Mouse (Mus musculus) frontal cortex, postnatal 14 days (tissue): ENCODE measurements around the gene Col18a1.
"Not testable (repeated sequence)": the region's sequence is repeated elsewhere in the genome, so short reads cannot be mapped to it uniquely, and the experiment has no call there.

Experiments
- DNase-seq, 2 experiments: peaks; one replicate each; pipeline ENCODE4 v3.0.0; 2022; ENCODE audit warnings: low spot score in 2 of 2

Gene Col18a1

GRCm38 (mm10) chr10:77135274-77135829 lies 31.0 kb downstream of the Col18a1 start:
- DNase-seq, result no peak

GRCm38 (mm10) chr10:77134807-77135152 lies 31.6 kb downstream of the Col18a1 start:
- not testable (repeated sequence) for DNase-seq

GRCm38 (mm10) chr10:77133951-77134806 lies 32.2 kb downstream of the Col18a1 start:
- no peak for DNase-seq

GRCm38 (mm10) chr10:77132118-77132517 lies 34.2 kb downstream of the Col18a1 start:
- DNase-seq, result no peak

- DNase-seq, result no peak
Measured at GRCm38 (mm10) chr10:77131536-77131935, 34.8 kb downstream of the Col18a1 start.

GRCm38 (mm10) chr10:77130561-77131240 lies 35.6 kb downstream of the Col18a1 start:
- DNase-seq, result peak; percentile 84 to 97

GRCm38 (mm10) chr10:77129637-77130410 lies 36.5 kb downstream of the Col18a1 start:
- no peak for DNase-seq

- no peak for DNase-seq
Measured at GRCm38 (mm10) chr10:77127926-77128325, 38.4 kb downstream of the Col18a1 start.

GRCm38 (mm10) chr10:77126590-77126989 lies 39.8 kb downstream of the Col18a1 start:
- DNase-seq, result no peak

GRCm38 (mm10) chr10:77125078-77125731 lies 41.1 kb downstream of the Col18a1 start:
- no peak for DNase-seq

GRCm38 (mm10) chr10:77123953-77124352 lies 42.4 kb downstream of the Col18a1 start:
- no peak for DNase-seq

- DNase-seq, result no peak
Measured at GRCm38 (mm10) chr10:77121287-77122022, 44.9 kb downstream of the Col18a1 start.

- DNase-seq, result no peak
Measured at GRCm38 (mm10) chr10:77120501-77120900, 45.8 kb downstream of the Col18a1 start.

GRCm38 (mm10) chr10:77119437-77119836 lies 46.9 kb downstream of the Col18a1 start:
- no peak for DNase-seq

- DNase-seq, result no peak
Measured at GRCm38 (mm10) chr10:77118361-77118760, 48.0 kb downstream of the Col18a1 start.

GRCm38 (mm10) chr10:77116537-77117455 lies 49.6 kb downstream of the Col18a1 start:
- no peak for DNase-seq

- DNase-seq, result no peak
Measured at GRCm38 (mm10) chr10:77113489-77114240, 52.7 kb downstream of the Col18a1 start.

GRCm38 (mm10) chr10:77111550-77112249 lies 54.6 kb downstream of the Col18a1 start:
- DNase-seq, result no peak
